Mouse (Mus musculus): ENCODE data around the gene Ciao1.
"Not testable (repeated sequence)": the region's sequence is repeated elsewhere in the genome, so short reads cannot be mapped to it uniquely, and the experiment has no call there.

Gene Ciao1

GRCm38 (mm10) chr2:127250291-127251008, 2.8 kb upstream of the Ciao1 start:
- DNase-seq (ENCODE audit: low spot score in 2 of 2) = no peak

- DNase-seq (ENCODE audit: low spot score in 2 of 2) = peak; percentile 39 to 50
Observed at GRCm38 (mm10) chr2:127248334-127249004, 853 bp upstream of the Ciao1 start.

GRCm38 (mm10) chr2:127240065-127240464, 7.6 kb downstream of the Ciao1 start:
- no peak for DNase-seq (ENCODE audit: low spot score in 2 of 2)

- no peak for DNase-seq (ENCODE audit: low spot score in 2 of 2)
Observed at GRCm38 (mm10) chr2:127237897-127238610, 9.6 kb downstream of the Ciao1 start.

- DNase-seq (ENCODE audit: low spot score in 2 of 2) = no peak
Observed at GRCm38 (mm10) chr2:127225261-127225660, 22.4 kb downstream of the Ciao1 start.

GRCm38 (mm10) chr2:127217746-127218145, 29.9 kb downstream of the Ciao1 start:
- no peak for DNase-seq (ENCODE audit: low spot score in 2 of 2)

GRCm38 (mm10) chr2:127210701-127211100, 36.9 kb downstream of the Ciao1 start:
- DNase-seq (ENCODE audit: low spot score in 2 of 2) = no peak

- DNase-seq (ENCODE audit: low spot score in 2 of 2) = no peak
Observed at GRCm38 (mm10) chr2:127208452-127208769, 39.2 kb downstream of the Ciao1 start.

GRCm38 (mm10) chr2:127207547-127208451, 39.8 kb downstream of the Ciao1 start, which contains the start of the genes 1810024B03Rik and Snrnp200:
Gene 1810024B03Rik (minus strand): TSS chr2:127208280.
Gene Snrnp200 (plus strand): TSS chr2:127208386.
- DNase-seq (ENCODE audit: low spot score in 2 of 2) = peak; percentile 92

GRCm38 (mm10) chr2:127206916-127207315, 40.7 kb downstream of the Ciao1 start:
- no peak for DNase-seq (ENCODE audit: low spot score in 2 of 2)

GRCm38 (mm10) chr2:127205936-127206335, 41.7 kb downstream of the Ciao1 start:
- not testable (repeated sequence) for DNase-seq (ENCODE audit: low spot score in 2 of 2)

GRCm38 (mm10) chr2:127204932-127205331, 42.7 kb downstream of the Ciao1 start:
- peak in 1 of 2 experiments; percentile 47 for DNase-seq (ENCODE audit: low spot score in 2 of 2)

All from frontal cortex, postnatal 10 days (tissue).